Mouse (Mus musculus): ENCODE data around the gene Grpel1. TPM values are rescaled to one million over a fixed set of nuclear protein-coding genes. Genes with fewer than 3 reads are reported as not detected.

The Grpel1 gene
- polyA plus RNA-seq, 1 experiment = 17.4 TPM

DNA sequence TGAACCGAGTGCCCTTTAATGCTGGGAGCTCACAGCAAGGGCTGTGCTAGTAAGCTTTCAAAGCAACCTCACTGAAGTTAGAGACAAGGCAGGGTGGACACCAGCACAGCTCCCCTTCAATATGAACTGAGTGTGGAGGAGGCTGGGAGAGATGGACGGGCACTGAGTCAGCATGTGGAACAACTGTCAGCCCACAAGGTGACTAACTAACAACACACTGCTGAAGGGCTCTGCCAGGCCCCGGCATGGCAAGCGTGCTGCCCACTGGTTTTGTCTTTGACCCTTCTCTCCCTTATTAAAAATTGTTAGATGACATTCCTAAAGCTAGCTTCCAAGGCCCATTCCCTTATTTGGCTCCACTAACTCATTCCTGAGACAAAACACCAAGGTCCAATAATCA is 7.1 kb upstream of the Grpel1 start:
- Histone ChIP-seq H3K4me1 (peaks cover 53% of the 10 kb centered on the region), H3K9me3 (no peaks in the 10 kb centered on the region), H3K27me3 (replicated peaks) (peaks cover 49% of the 10 kb centered on the region), H3K4me3 (replicated peaks) (no peak overlapping the region), H3K36me3 (replicated peaks; ENCODE audit: low read length) (no peaks in the 10 kb centered on the region)
- no peak for TF ChIP-seq FLI1 (IDR thresholded peaks at IDR 0.05; ENCODE audit: low read length)
- TF ChIP-seq GATA1 (IDR thresholded peaks at IDR 0.05; ENCODE audit: borderline replicate concordance, low read length) = no peak

DNA sequence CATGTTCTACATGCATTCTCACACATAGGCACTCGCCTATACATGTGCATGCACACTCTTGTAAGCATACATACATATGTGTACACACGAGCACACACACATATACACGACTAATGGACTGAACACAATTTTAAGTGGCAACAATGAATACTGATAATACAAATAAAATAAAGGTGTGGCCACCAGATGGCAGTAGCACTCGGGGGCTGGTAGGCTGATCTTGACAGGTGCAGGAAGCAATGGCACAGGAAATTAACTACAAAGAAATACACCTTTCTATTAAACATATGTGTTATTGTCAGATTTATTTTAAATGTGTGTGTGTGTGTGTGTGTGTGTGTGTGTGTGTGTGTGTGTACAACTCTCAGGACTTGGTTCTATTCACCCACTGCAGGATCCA is 5.9 kb upstream of the Grpel1 start:
- Histone ChIP-seq H3K36me3 (replicated peaks; ENCODE audit: low read length) (no peaks in the 10 kb centered on the region), H3K4me1 (peaks cover 64% of the 10 kb centered on the region), H3K4me3 (replicated peaks) (no peak overlapping the region), H3K9me3 (no peaks in the 10 kb centered on the region), H3K27me3 (replicated peaks) (peaks cover 38% of the 10 kb centered on the region)
- no peak for TF ChIP-seq FLI1 (IDR thresholded peaks at IDR 0.05; ENCODE audit: low read length)
- no peak for TF ChIP-seq GATA1 (IDR thresholded peaks at IDR 0.05; ENCODE audit: borderline replicate concordance, low read length)

DNA sequence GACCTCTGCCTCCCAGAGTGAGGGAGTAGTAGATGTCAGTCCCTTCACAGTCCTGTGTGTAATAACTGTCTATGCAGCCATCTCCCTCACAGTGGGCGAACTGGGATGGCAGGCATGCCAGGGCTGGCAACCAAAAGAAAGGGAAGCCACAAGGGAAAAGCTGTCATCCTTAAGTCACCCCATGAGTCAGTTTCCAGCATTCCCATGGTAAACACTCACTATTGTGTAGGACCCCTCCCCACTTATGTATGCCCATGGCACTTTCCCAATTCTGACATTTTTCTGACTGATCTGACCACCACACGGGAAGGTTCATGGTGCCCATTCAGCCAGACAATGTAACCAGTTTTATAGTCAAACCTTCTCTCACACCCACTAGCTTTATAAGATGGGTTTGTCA is 4.1 kb upstream of the Grpel1 start:
- Histone ChIP-seq H3K27me3 (replicated peaks) (peaks cover 22% of the 10 kb centered on the region), H3K9me3 (no peaks in the 10 kb centered on the region), H3K36me3 (replicated peaks; ENCODE audit: low read length) (no peaks in the 10 kb centered on the region), H3K4me3 (replicated peaks) (peak overlapping the region; percentile 39), H3K4me1 (peaks cover 75% of the 10 kb centered on the region)
- TF ChIP-seq GATA1 (IDR thresholded peaks at IDR 0.05; ENCODE audit: borderline replicate concordance, low read length) (no peak), FLI1 (IDR thresholded peaks at IDR 0.05; ENCODE audit: low read length) (no peak)

DNA sequence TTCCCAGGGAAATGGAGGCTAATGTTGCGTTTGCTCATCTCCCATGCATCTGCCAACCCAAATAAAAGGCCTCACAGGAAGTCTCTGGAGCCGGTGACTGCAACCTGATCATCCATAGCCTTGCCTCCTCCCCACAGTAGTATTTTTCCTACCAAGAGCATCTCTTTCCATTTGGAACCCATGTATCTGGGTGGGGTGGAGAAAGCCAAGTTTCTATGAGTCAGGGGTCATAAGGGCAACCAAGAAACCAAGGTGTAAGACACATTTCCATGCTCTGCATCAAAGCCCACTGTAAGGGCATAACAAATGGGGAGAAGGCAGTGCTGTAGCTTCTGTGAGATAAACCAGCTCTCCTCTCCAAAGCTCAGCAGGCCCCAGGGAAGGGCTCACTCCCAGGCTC is 3.6 kb upstream of the Grpel1 start:
- H3K4me3 ChIP-seq (replicated peaks) = no peak overlapping the region
- H3K4me1 ChIP-seq = peaks cover 81% of the 10 kb centered on the region
- H3K27me3 ChIP-seq (replicated peaks) = peaks cover 17% of the 10 kb centered on the region
- TF ChIP-seq FLI1 (IDR thresholded peaks at IDR 0.05; ENCODE audit: low read length) = no peak
- no peak for TF ChIP-seq GATA1 (IDR thresholded peaks at IDR 0.05; ENCODE audit: borderline replicate concordance, low read length)
- no peaks in the 10 kb centered on the region for H3K36me3 ChIP-seq (replicated peaks; ENCODE audit: low read length)
- H3K9me3 ChIP-seq = no peaks in the 10 kb centered on the region

DNA sequence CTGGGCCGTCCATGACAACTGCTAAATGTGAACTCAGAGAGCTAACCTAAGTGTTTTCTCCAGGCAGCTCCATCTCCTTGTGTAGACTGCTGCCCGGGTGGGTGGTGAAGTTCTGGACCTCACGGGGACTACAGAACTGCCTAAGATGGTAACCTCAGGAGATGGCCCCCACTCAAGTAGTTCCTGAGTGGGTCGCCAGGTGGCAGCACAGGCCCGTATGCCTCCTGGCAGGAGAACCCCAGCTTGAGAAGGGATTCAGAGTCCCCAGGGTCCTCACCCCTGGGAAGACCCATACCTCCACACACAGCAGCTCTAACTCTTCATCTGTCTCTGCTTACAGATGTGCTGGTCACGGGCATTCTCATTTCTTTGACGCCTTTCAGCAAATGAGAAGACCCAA is 2.0 kb upstream of the Grpel1 start:
- TF ChIP-seq FLI1 (IDR thresholded peaks at IDR 0.05; ENCODE audit: low read length) = no peak
- no peak for TF ChIP-seq GATA1 (IDR thresholded peaks at IDR 0.05; ENCODE audit: borderline replicate concordance, low read length)
- Histone ChIP-seq H3K4me3 (replicated peaks) (no peak overlapping the region), H3K4me1 (peaks cover 86% of the 10 kb centered on the region), H3K36me3 (replicated peaks; ENCODE audit: low read length) (peaks cover 8% of the 10 kb centered on the region), H3K27me3 (replicated peaks) (peaks cover 3% of the 10 kb centered on the region), H3K9me3 (no peaks in the 10 kb centered on the region)

DNA sequence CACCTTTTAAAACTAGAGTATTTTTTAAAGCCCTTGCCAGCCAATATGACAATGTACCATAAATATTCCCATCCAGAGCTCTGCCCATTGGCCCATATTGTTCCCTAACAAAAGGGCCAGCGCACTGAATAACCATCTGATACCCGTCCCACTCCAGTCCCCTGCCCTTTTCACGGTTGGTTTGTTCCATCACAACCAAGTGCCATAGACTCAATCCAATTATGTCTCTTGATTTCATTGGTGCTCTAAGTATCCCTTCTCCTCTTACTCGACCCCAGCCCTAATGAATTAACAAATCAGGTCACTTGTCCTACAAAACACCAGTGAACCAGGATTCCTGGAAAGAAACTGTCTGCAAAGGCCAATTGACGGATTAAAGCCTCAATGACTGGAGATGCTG is 1.4 kb upstream of the Grpel1 start:
- Histone ChIP-seq H3K4me1 (peaks cover 90% of the 10 kb centered on the region), H3K27me3 (replicated peaks) (peaks cover 2% of the 10 kb centered on the region), H3K36me3 (replicated peaks; ENCODE audit: low read length) (peaks cover 14% of the 10 kb centered on the region), H3K4me3 (replicated peaks) (no peak overlapping the region), H3K9me3 (no peaks in the 10 kb centered on the region)
- TF ChIP-seq FLI1 (IDR thresholded peaks at IDR 0.05; ENCODE audit: low read length) = no peak
- no peak for TF ChIP-seq GATA1 (IDR thresholded peaks at IDR 0.05; ENCODE audit: borderline replicate concordance, low read length)

DNA sequence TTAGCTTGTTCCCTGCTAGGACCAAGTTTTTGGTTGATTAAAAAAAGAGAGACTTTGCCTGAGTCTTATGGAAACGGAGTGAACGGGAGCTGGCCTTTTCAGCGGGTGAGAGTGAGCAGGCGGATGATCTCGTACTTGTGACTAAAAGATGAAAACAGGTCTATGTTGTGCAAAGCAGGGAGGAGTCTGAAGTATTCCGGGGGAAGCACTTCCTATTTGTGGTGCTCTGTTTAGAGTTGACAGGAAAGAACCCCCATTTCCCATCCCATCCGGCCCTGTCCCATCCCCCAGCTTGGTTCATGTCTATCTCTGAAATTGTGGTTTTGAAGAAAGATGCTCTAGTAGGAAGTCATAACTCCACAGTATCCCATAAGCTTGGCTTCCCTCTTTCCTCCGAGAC is 1.1 kb downstream of the Grpel1 start:
- Histone ChIP-seq H3K4me3 (replicated peaks) (peak overlapping the region; percentile 94), H3K4me1 (peaks cover 91% of the 10 kb centered on the region), H3K9me3 (no peaks in the 10 kb centered on the region), H3K36me3 (replicated peaks; ENCODE audit: low read length) (peaks cover 39% of the 10 kb centered on the region), H3K27me3 (replicated peaks) (no peaks in the 10 kb centered on the region)
- TF ChIP-seq FLI1 (IDR thresholded peaks at IDR 0.05; ENCODE audit: low read length) = no peak
- no peak for TF ChIP-seq GATA1 (IDR thresholded peaks at IDR 0.05; ENCODE audit: borderline replicate concordance, low read length)

DNA sequence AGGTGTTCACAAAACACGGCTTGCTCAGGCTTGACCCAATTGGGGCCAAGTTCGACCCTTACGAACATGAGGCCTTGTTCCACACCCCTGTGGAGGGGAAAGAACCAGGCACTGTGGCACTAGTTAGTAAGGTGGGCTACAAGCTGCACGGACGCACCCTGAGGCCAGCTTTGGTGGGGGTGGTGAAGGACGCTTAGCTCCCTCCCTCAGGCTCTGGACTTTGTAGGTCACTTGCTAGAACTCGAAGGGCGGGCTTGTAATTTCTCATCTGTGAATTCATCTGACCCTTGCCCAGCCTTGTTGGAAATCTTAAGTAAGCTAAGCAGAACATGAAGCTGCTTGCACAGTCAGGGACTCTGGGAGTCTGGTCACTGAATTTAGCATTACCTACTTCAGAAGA is 6.4 kb downstream of the Grpel1 start:
- Histone ChIP-seq H3K27me3 (replicated peaks) (no peaks in the 10 kb centered on the region), H3K4me3 (replicated peaks) (no peak overlapping the region), H3K36me3 (replicated peaks; ENCODE audit: low read length) (peaks cover 86% of the 10 kb centered on the region), H3K9me3 (no peaks in the 10 kb centered on the region), H3K4me1 (peaks cover 90% of the 10 kb centered on the region)
- TF ChIP-seq GATA1 (IDR thresholded peaks at IDR 0.05; ENCODE audit: borderline replicate concordance, low read length) (no peak), FLI1 (IDR thresholded peaks at IDR 0.05; ENCODE audit: low read length) (no peak)

DNA sequence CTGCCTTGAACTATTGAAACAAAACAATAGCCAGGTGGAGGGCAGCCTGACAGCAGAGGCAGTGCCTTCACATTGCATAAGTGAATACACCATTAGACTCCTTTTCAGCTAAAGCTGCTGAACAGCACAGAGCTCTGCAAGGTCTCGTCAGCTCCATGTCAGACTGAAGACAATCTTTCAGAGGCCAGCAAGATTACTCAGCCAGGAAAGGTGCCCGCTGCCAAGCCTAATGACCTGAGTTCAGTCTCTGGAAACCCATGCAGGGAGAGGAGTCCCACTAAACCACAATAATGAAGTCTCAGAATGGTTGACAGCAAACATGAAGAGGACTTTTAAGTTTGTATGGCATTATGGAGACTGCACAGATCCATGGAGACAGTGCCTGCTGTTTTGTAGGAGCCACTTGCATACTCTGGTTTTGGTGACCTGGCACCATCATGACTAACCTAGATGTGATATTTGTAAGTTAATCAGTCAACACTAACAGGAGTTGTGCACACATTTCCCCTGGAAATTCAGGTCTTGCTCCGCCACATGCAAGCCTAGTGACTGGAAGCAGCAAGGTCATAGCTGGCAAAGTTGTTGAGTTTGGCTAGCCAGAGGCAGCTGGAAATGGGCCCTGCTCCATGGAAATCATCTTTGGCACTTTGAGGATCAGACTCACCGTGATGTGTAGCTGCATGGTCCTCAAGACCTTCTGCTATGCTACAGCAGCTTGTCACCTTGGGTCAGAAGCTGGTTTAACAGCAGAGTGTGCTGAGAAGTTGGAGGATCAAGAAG is 8.3 kb downstream of the Grpel1 start:
- Histone ChIP-seq H3K4me1 (peaks cover 90% of the 10 kb centered on the region), H3K27me3 (replicated peaks) (no peaks in the 10 kb centered on the region), H3K4me3 (replicated peaks) (no peak overlapping the region), H3K36me3 (replicated peaks; ENCODE audit: low read length) (peaks cover 85% of the 10 kb centered on the region), H3K9me3 (no peaks in the 10 kb centered on the region)
- no peak for TF ChIP-seq GATA1 (IDR thresholded peaks at IDR 0.05; ENCODE audit: borderline replicate concordance, low read length)
- no peak for TF ChIP-seq FLI1 (IDR thresholded peaks at IDR 0.05; ENCODE audit: low read length)

DNA sequence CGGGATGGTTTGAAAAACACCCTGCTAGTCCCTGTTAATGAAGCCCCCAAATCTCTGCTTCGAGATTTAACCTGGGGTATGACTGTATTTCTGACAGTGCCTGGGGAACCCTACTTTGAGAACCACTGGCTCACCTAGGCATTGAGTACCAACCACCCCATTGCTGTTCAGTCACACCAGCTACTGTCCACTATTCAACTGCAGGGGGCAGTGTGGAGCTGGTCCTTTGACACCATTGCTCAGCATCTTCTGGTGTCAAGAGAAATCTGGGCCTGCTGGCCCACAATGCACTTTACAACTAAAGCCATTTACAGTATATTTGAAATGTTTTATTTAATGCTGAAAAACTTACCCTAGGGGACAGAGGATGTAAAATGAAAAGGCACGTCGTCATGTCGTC is 9.5 kb downstream of the Grpel1 start:
- Histone ChIP-seq H3K27me3 (replicated peaks) (no peaks in the 10 kb centered on the region), H3K9me3 (no peaks in the 10 kb centered on the region), H3K4me1 (peaks cover 90% of the 10 kb centered on the region), H3K4me3 (replicated peaks) (peak overlapping the region; percentile 28), H3K36me3 (replicated peaks; ENCODE audit: low read length) (peaks cover 83% of the 10 kb centered on the region)
- TF ChIP-seq GATA1 (IDR thresholded peaks at IDR 0.05; ENCODE audit: borderline replicate concordance, low read length) (no peak), FLI1 (IDR thresholded peaks at IDR 0.05; ENCODE audit: low read length) (no peak)
